Mouse (Mus musculus): Measurements from ENCODE around the gene 5730480H06Rik. TPM values are rescaled to one million over a fixed set of nuclear protein-coding genes. Genes with fewer than 3 reads are reported as not detected.

5730480H06Rik gene
- polyA plus RNA-seq, 1 experiment from 2014 or later = 11.1 TPM

GRCm38 (mm10) chr5:48330817-48331216 is 3.1 kb downstream of the 5730480H06Rik start:
- TF ChIP-seq EP300 (optimal IDR thresholded peaks at IDR 0.05) (no peak), CTCF (IDR thresholded peaks at IDR 0.05; ENCODE audit: low read depth) (no peak)
- Histone ChIP-seq H3K9ac (ENCODE audit: low read length) (no peak overlapping the region), H3K36me3 (ENCODE audit: control insufficient read depth, insufficient read depth, low read length) (no peaks in the 10 kb centered on the region), H3K4me2 (replicated peaks; ENCODE audit: low read depth) (no peak overlapping the region), H3K27ac (replicated peaks) (no peak overlapping the region), H3K27me3 (ENCODE audit: control insufficient read depth, insufficient read depth, low read length) (no peaks in the 10 kb centered on the region), H3K9me3 (ENCODE audit: control insufficient read depth, low read length) (no peaks in the 10 kb centered on the region), H3K4me1 (replicated peaks; ENCODE audit: control insufficient read depth, insufficient read depth) (no peaks in the 10 kb centered on the region), H3K4me3 (ENCODE audit: low read depth, low read length) (no peak overlapping the region)
- WGBS = 78% methylated on average over 2 of the region's 2 CpGs
- DNase-seq (ENCODE audit: low spot score) = no peak
- ATAC-seq (ENCODE audit: low FRiP score, low TSS enrichment) = no peak

- Histone ChIP-seq H3K4me1 (replicated peaks; ENCODE audit: control insufficient read depth, insufficient read depth) (no peaks in the 10 kb centered on the region), H3K9ac (ENCODE audit: low read length) (no peak overlapping the region), H3K36me3 (ENCODE audit: control insufficient read depth, insufficient read depth, low read length) (no peaks in the 10 kb centered on the region), H3K27ac (replicated peaks) (no peak overlapping the region), H3K9me3 (ENCODE audit: control insufficient read depth, low read length) (no peaks in the 10 kb centered on the region), H3K4me3 (ENCODE audit: low read depth, low read length) (no peak overlapping the region), H3K27me3 (ENCODE audit: control insufficient read depth, insufficient read depth, low read length) (no peaks in the 10 kb centered on the region), H3K4me2 (replicated peaks; ENCODE audit: low read depth) (no peak overlapping the region)
- 69% methylated on average over 5 of the region's 5 CpGs for WGBS
- no peak for DNase-seq (ENCODE audit: low spot score)
- ATAC-seq (ENCODE audit: low FRiP score, low TSS enrichment) = no peak
- no peak for TF ChIP-seq EP300 (optimal IDR thresholded peaks at IDR 0.05)
- no peak for TF ChIP-seq CTCF (IDR thresholded peaks at IDR 0.05; ENCODE audit: low read depth)
Measured at GRCm38 (mm10) chr5:48331441-48331840, 3.7 kb downstream of the 5730480H06Rik start.

- Histone ChIP-seq H3K27me3 (ENCODE audit: control insufficient read depth, insufficient read depth, low read length) (no peaks in the 10 kb centered on the region), H3K27ac (replicated peaks) (no peak overlapping the region), H3K36me3 (ENCODE audit: control insufficient read depth, insufficient read depth, low read length) (no peaks in the 10 kb centered on the region), H3K9ac (ENCODE audit: low read length) (no peak overlapping the region), H3K4me2 (replicated peaks; ENCODE audit: low read depth) (no peak overlapping the region), H3K9me3 (ENCODE audit: control insufficient read depth, low read length) (no peaks in the 10 kb centered on the region), H3K4me3 (ENCODE audit: low read depth, low read length) (no peak overlapping the region), H3K4me1 (replicated peaks; ENCODE audit: control insufficient read depth, insufficient read depth) (no peaks in the 10 kb centered on the region)
- ATAC-seq (ENCODE audit: low FRiP score, low TSS enrichment) (no peak), DNase-seq (ENCODE audit: low spot score) (no peak)
- 85% methylated on average over 3 of the region's 3 CpGs for WGBS
- TF ChIP-seq CTCF (IDR thresholded peaks at IDR 0.05; ENCODE audit: low read depth) (no peak), EP300 (optimal IDR thresholded peaks at IDR 0.05) (no peak)
Measured at GRCm38 (mm10) chr5:48333407-48333806, 5.7 kb downstream of the 5730480H06Rik start.

GRCm38 (mm10) chr5:48333884-48334513 is 6.2 kb downstream of the 5730480H06Rik start:
- Histone ChIP-seq H3K27me3 (ENCODE audit: control insufficient read depth, insufficient read depth, low read length) (no peaks in the 10 kb centered on the region), H3K4me1 (replicated peaks; ENCODE audit: control insufficient read depth, insufficient read depth) (no peaks in the 10 kb centered on the region), H3K27ac (replicated peaks) (no peak overlapping the region), H3K4me3 (ENCODE audit: low read depth, low read length) (no peak overlapping the region), H3K4me2 (replicated peaks; ENCODE audit: low read depth) (no peak overlapping the region), H3K36me3 (ENCODE audit: control insufficient read depth, insufficient read depth, low read length) (no peaks in the 10 kb centered on the region), H3K9me3 (ENCODE audit: control insufficient read depth, low read length) (no peaks in the 10 kb centered on the region), H3K9ac (ENCODE audit: low read length) (no peak overlapping the region)
- TF ChIP-seq CTCF (IDR thresholded peaks at IDR 0.05; ENCODE audit: low read depth) (no peak), EP300 (optimal IDR thresholded peaks at IDR 0.05) (no peak)
- DNase-seq (ENCODE audit: low spot score) (no peak), ATAC-seq (ENCODE audit: low FRiP score, low TSS enrichment) (no peak)
- 44% methylated on average over 9 of the region's 9 CpGs for WGBS

- no peak for ATAC-seq (ENCODE audit: low FRiP score, low TSS enrichment)
- no peak overlapping the region for H3K9ac ChIP-seq (ENCODE audit: low read length)
- TF ChIP-seq CTCF (IDR thresholded peaks at IDR 0.05; ENCODE audit: low read depth) = no peak
- no peak for TF ChIP-seq EP300 (optimal IDR thresholded peaks at IDR 0.05)
- no peak overlapping the region for H3K4me3 ChIP-seq (ENCODE audit: low read depth, low read length)
- no peak overlapping the region for H3K27ac ChIP-seq (replicated peaks)
- no peaks in the 10 kb centered on the region for H3K36me3 ChIP-seq (ENCODE audit: control insufficient read depth, insufficient read depth, low read length)
- H3K27me3 ChIP-seq (ENCODE audit: control insufficient read depth, insufficient read depth, low read length) = no peaks in the 10 kb centered on the region
- H3K4me1 ChIP-seq (replicated peaks; ENCODE audit: control insufficient read depth, insufficient read depth) = no peaks in the 10 kb centered on the region
- no peak for DNase-seq (ENCODE audit: low spot score)
- H3K9me3 ChIP-seq (ENCODE audit: control insufficient read depth, low read length) = no peaks in the 10 kb centered on the region
- WGBS = 31% methylated on average over 7 of the region's 7 CpGs
- H3K4me2 ChIP-seq (replicated peaks; ENCODE audit: low read depth) = no peak overlapping the region
Measured at GRCm38 (mm10) chr5:48340808-48341433, 13.2 kb downstream of the 5730480H06Rik start.

Measured in stomach, postnatal 0 days (tissue).